Mouse (Mus musculus) ovary, postnatal 10 days (tissue): Measurements from ENCODE around the gene AU040320.

Experiments used
- DNase-seq: peaks from one replicate; pipeline ENCODE4 v3.0.0; 2022; ENCODE audit warnings: low spot score

The AU040320 gene

GRCm38 (mm10) chr4:126860268-126860986 lies 107.1 kb downstream of the AU040320 start:
- no peak for DNase-seq

GRCm38 (mm10) chr4:126861514-126862266 lies 108.3 kb downstream of the AU040320 start:
- no peak for DNase-seq

GRCm38 (mm10) chr4:126868699-126869098 lies 115.4 kb downstream of the AU040320 start:
- DNase-seq: no peak

- no peak for DNase-seq
Observed at GRCm38 (mm10) chr4:126872717-126873116, 119.4 kb downstream of the AU040320 start.

- DNase-seq: no peak
Observed at GRCm38 (mm10) chr4:126879560-126880275, 126.4 kb downstream of the AU040320 start.

- DNase-seq: no peak
Observed at GRCm38 (mm10) chr4:126883602-126884001, 130.3 kb downstream of the AU040320 start.

- no peak for DNase-seq
Observed at GRCm38 (mm10) chr4:126885953-126886352, 132.6 kb downstream of the AU040320 start.

GRCm38 (mm10) chr4:126889879-126890278 lies 136.5 kb downstream of the AU040320 start:
- no peak for DNase-seq
